Mouse (Mus musculus) heart, postnatal 0 days (tissue): ENCODE data around the gene Rab11b. TPM values are rescaled to one million over a fixed set of nuclear protein-coding genes. Genes with fewer than 3 reads are reported as not detected.

ENCODE experiments used
- ATAC-seq: fragments of 200-750 bp; cut with Nextera tagmentation; 2 replicates; pipeline ENCODE4 v1.8.0; 2017; ENCODE audit warnings: low read depth, moderate number of reproducible peaks, moderate library complexity; ENCODE audit not compliant: insufficient read depth
- DNase-seq: peaks from one replicate; pipeline ENCODE4 v3.0.0-alpha.2; 2016; ENCODE audit warnings: low spot score
- H3K27ac ChIP-seq: fragments of 300-500 bp; sonication (generic); 2 replicates; pipeline ENCODE4 v1.5.1; 2014; ENCODE audit warnings: low read depth, mild to moderate bottlenecking
- H3K27me3 ChIP-seq: fragments of 300-500 bp; sonication (generic); 2 replicates; pipeline ENCODE4 v1.6.1; 2014; ENCODE audit warnings: low read length, mixed read lengths; ENCODE audit not compliant: control insufficient read depth, insufficient read depth
- H3K36me3 ChIP-seq: fragments of 300-500 bp; sonication (generic); replicated peaks from 2 replicates; pipeline ENCODE4 v1.6.1; 2014; ENCODE audit warnings: low read length, mixed read lengths; ENCODE audit not compliant: control insufficient read depth, insufficient read depth
- H3K4me1 ChIP-seq: fragments of 300-500 bp; sonication (generic); 2 replicates; pipeline ENCODE4 v1.6.1; 2014; ENCODE audit warnings: antibody characterized with exemption; ENCODE audit not compliant: control insufficient read depth, insufficient read depth
- H3K4me2 ChIP-seq: fragments of 300-500 bp; sonication (generic); 2 replicates; pipeline ENCODE4 v1.6.1; 2014; ENCODE audit warnings: low read depth, mild to moderate bottlenecking, low read length, moderate library complexity
- H3K4me3 ChIP-seq: fragments of 300-500 bp; sonication (generic); 2 replicates; pipeline ENCODE4 v1.5.1; 2014; ENCODE audit warnings: low read depth, low read length
- H3K9ac ChIP-seq: fragments of 300-500 bp; sonication (generic); replicated peaks from 2 replicates; pipeline ENCODE4 v1.6.1; 2014; ENCODE audit warnings: low read depth, low read length, mixed read lengths
- H3K9me3 ChIP-seq: fragments of 300-500 bp; sonication (generic); replicated peaks from 2 replicates; pipeline ENCODE4 v1.6.1; 2016; ENCODE audit warnings: low read length; ENCODE audit not compliant: control insufficient read depth
- CTCF ChIP-seq: IDR thresholded peaks from 2 replicates; pipeline ENCODE4 v1.5.1; 2016; ENCODE audit warnings: antibody characterized with exemption, control low read depth, low read depth
- EP300 ChIP-seq: IDR thresholded peaks from 2 replicates; pipeline ENCODE4 v1.6.1; 2016; ENCODE audit warnings: antibody characterized with exemption, low read depth
- WGBS: fragments of 180-500 bp; shearing (Covaris S2); extraction: QIAGEN DNeasy Blood & Tissue Kit; methylation state at CpG from one replicate; pipeline ENCODE4 v1.1.7; 2014; 5-methylcytosine and 5-hydroxymethylcytosine counted together
- polyA plus RNA-seq: library from polyadenylated mRNA; unstranded; fragments of >200 nt; fragmentation: Nextera tagmentation; extraction: Ambion mirVana; gene quantifications from 2 replicates; pipeline ENCODE4 v1.2.1, GENCODE M21; 2015
- total RNA-seq: library from RNA; depleted of rRNA; stranded (reverse); fragments of >200 nt; gene quantifications from 2 replicates; pipeline ENCODE4 v1.2.3, GENCODE M21; 2014; ENCODE audit warnings: low replicate concordance

The Rab11b gene
- total and polyA plus RNA-seq, 2 experiments from 2014 or later: 87.8 to 425 TPM

- no peak for TF ChIP-seq CTCF
- no peak for TF ChIP-seq EP300
- no peaks in the 10 kb centered on the region for H3K9me3 ChIP-seq
- ATAC-seq: no peak
- no peak overlapping the region for H3K4me2 ChIP-seq
- no peak overlapping the region for H3K4me3 ChIP-seq
- WGBS: 89% methylated on average over 7 of the region's 7 CpGs
- no peak overlapping the region for H3K27ac ChIP-seq
- DNase-seq: no peak
- no peaks in the 10 kb centered on the region for H3K27me3 ChIP-seq
- no peaks in the 10 kb centered on the region for H3K36me3 ChIP-seq
- H3K9ac ChIP-seq: no peak overlapping the region
- no peaks in the 10 kb centered on the region for H3K4me1 ChIP-seq
These were observed 40.5 kb downstream of the Rab11b start for GRCm38 (mm10) chr17:33719736-33720378.

- no peaks in the 10 kb centered on the region for H3K4me1 ChIP-seq
- ATAC-seq: no peak
- 48% methylated on average over 10 of the region's 10 CpGs for WGBS
- H3K36me3 ChIP-seq: no peaks in the 10 kb centered on the region
- H3K4me2 ChIP-seq: peak overlapping the region; percentile 40
- no peaks in the 10 kb centered on the region for H3K27me3 ChIP-seq
- no peaks in the 10 kb centered on the region for H3K9me3 ChIP-seq
- 0 out of 2 replicates have a peak overlapping the region, but pooled peaks have one; percentile 16 for H3K27ac ChIP-seq
- no peak for TF ChIP-seq CTCF
- TF ChIP-seq EP300: no peak
- no peak overlapping the region for H3K9ac ChIP-seq
- DNase-seq: no peak
- H3K4me3 ChIP-seq: peak overlapping the region; percentile 98; the same call in 1 of the 2 replicates
These were observed 41.2 kb downstream of the Rab11b start for GRCm38 (mm10) chr17:33718944-33719725.

GRCm38 (mm10) chr17:33718384-33718881 is 41.9 kb downstream of the Rab11b start, which contains the start of gene March2:
March2 (minus strand) TSS chr17:33718670.
- no peaks in the 10 kb centered on the region for H3K27me3 ChIP-seq
- TF ChIP-seq EP300 (0 out of 2 replicates have a peak, but pooled peaks have one; percentile 28), CTCF (no peak)
- H3K27ac ChIP-seq: peak within 1 kb of the TSS; percentile 74
- under 1% methylated on average over 46 of the region's 46 CpGs for WGBS
- peak within 1 kb of the TSS; percentile 98 for H3K4me3 ChIP-seq
- no peaks in the 10 kb centered on the region for H3K9me3 ChIP-seq
- DNase-seq: peak; percentile 98
- H3K36me3 ChIP-seq: no peaks in the 10 kb centered on the region
- H3K9ac ChIP-seq: peak within 1 kb of the TSS; percentile 86
- peak within 1 kb of the TSS; percentile 85 for H3K4me2 ChIP-seq
- ATAC-seq: peak; percentile 100
- H3K4me1 ChIP-seq: peaks cover under 1% of the 10 kb centered on the region; the same call in 1 of the 2 replicates

GRCm38 (mm10) chr17:33717982-33718381 is 42.3 kb downstream of the Rab11b start:
- H3K4me2 ChIP-seq: peak overlapping the region; percentile 85
- H3K27me3 ChIP-seq: no peaks in the 10 kb centered on the region
- H3K27ac ChIP-seq: peak overlapping the region; percentile 74
- DNase-seq (no peak), ATAC-seq (no peak)
- no peaks in the 10 kb centered on the region for H3K36me3 ChIP-seq
- H3K4me1 ChIP-seq: peaks cover 5% of the 10 kb centered on the region; the same call in 1 of the 2 replicates
- TF ChIP-seq EP300: no peak
- TF ChIP-seq CTCF: no peak
- H3K9ac ChIP-seq: peak overlapping the region; percentile 86
- peak overlapping the region; percentile 98 for H3K4me3 ChIP-seq
- no peaks in the 10 kb centered on the region for H3K9me3 ChIP-seq
- WGBS: 13% methylated on average over 8 of the region's 8 CpGs

GRCm38 (mm10) chr17:33717246-33717645 is 43.1 kb downstream of the Rab11b start:
- WGBS: 96% methylated on average over 1 of the region's 1 CpGs
- peaks cover 5% of the 10 kb centered on the region; the same call in 1 of the 2 replicates for H3K4me1 ChIP-seq
- H3K4me3 ChIP-seq: no peak overlapping the region
- no peak overlapping the region for H3K4me2 ChIP-seq
- H3K27me3 ChIP-seq: no peaks in the 10 kb centered on the region
- DNase-seq (no peak), ATAC-seq (no peak)
- H3K9me3 ChIP-seq: no peaks in the 10 kb centered on the region
- TF ChIP-seq CTCF (no peak), EP300 (no peak)
- H3K36me3 ChIP-seq: no peaks in the 10 kb centered on the region
- H3K9ac ChIP-seq: no peak overlapping the region
- no peak overlapping the region for H3K27ac ChIP-seq
